Mouse (Mus musculus) G1E-ER4 (cell line): Measurements from ENCODE around the gene Sec22b. TPM values are rescaled to one million over a fixed set of nuclear protein-coding genes. Genes with fewer than 3 reads are reported as not detected.

Source experiments
- GATA1 ChIP-seq: IDR thresholded peaks from one replicate; pipeline ENCODE4 v1.8.0; 2012; ENCODE audit warnings: low read length, inconsistent platforms
- polyA plus RNA-seq: library from polyadenylated mRNA; stranded (reverse); fragments of >175 nt; gene quantifications from 2 replicates; pipeline ENCODE4 v1.2.3, GENCODE M21; 2012

Gene Sec22b
- polyA plus RNA-seq, 1 experiment: 71.9 TPM

DNA sequence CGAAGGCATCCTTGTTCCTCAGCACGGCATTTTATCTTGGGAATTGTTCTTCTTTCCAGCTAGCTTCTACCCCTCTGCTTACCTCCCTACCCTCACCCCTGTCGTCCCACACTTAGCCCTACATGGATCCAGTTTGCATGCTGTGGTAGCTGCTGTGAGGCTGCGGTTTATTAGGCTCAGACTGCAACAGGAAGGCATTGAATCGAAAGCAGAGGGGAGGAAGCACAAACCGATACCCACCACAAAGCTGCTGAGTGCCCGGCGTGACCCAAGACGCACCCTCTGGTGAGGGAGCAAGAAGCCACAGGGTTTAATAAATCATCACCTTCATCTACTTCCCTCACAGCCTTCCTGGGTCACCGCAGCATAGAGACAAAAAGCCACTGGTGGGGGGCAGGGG lies 31.1 kb downstream of the Sec22b start:
- no peak for TF ChIP-seq GATA1

GRCm38 (mm10) chr3:97932771-97933170 lies 31.8 kb downstream of the Sec22b start:
- no peak for TF ChIP-seq GATA1

DNA sequence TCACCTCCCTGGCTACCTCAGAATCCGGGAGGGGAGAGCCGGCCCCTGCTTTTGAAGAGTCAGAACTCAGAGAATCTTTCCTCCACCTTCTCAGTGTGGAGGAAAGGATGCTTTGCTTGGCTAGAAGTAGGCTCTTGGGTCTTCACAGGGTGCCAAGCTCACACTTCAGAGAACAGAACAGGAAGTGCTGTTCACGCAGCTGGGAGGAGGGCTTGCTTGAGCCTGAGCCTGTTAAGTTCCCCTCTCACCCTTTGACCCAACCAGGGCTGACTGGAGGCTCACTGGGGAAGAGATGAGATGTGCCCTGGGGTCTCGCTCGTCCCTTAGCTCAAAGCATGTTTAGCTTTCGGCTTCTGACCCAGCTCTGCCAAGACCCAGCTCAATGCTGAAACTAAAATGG lies 32.3 kb downstream of the Sec22b start:
- TF ChIP-seq GATA1: no peak

GRCm38 (mm10) chr3:97933811-97934210 lies 32.8 kb downstream of the Sec22b start:
- no peak for TF ChIP-seq GATA1

DNA sequence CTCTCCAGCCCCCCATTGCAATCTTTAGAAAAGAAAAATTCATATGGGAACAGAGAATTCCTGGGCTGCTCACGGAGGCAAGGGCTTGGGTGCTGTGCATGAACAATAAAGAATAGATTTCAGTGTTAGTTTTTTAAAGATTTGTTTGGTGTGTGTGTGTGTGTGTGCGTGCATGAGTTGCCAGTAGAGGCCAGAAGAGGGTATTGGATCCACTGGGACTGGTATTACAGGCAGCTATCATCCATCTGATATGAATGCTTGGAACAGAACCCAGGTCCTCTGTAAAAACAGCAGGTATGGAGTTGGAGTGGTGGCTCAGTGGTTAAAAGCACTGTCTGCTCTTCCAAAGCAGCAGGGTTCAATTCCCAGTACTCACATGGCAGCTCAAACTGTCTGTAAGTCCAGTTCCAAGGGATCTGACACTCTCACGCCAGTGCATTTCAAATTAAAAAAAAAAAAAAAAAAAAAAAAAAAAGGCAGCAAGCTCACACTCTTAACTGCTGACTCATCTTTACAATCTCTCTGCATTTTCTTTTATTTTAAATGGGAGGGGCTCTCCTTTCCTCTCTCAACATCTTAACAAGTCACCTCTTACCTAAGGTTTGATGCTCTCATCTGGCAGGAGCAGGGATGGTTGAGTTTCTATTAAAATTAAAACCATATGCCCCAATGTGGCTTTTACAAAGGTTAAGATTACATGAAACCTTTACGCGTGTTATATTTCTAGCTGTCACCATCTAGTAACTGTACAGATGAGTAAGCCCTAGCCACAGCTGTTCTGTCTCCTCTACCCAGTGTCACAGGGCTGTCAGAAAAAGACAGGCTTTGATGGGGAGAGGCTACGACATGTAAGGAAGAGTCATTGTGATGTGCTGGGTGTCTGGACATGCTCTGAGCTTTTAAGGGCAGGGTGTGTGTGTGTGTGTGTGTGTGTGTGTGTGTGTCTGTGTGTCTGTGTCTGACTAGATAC lies 33.6 kb downstream of the Sec22b start:
- no peak for TF ChIP-seq GATA1

DNA sequence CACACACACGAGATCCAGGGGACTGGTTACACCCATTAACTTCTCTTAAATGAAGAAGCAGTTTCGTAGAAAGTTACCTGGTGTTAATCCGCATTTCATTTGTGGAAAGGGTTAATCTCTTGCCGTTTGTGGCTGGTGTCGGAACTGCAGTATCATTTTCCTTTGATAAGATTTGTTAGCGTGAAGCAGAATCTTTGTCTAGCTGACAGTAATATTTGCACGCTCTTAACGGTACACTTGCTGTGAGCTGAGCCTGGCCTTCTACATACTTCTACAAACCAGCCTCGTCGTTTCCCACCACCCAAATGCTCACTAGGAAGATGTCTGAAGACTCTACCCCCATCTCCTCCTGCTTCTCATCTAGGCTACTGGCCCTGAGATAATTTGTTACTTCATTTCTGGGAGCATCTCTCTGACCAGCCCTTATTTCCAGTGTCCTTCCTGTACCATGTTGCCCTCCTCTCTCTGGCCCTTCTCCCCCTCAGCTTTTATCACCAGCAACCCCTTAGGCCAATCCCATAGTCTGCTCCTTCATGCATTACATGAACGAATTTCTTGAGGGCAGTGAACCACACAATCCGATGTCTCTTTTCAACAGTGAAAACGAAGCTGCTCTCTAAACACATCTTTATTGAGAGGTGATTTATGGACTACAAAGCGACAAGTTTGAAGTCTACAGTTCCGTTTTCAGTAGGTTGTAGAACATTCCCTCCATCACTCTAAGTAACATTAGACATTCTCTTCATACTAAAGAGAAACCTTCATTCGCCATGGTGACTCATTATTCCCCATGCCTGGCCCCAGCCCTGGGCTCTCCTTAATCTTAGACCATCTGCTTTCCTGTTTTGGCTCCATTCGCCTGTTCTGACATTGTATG lies 36.3 kb downstream of the Sec22b start:
- TF ChIP-seq GATA1: no peak

- no peak for TF ChIP-seq GATA1
These were observed 36.9 kb downstream of the Sec22b start for GRCm38 (mm10) chr3:97937945-97938266.

- TF ChIP-seq GATA1: no peak
These were observed 38.0 kb downstream of the Sec22b start for GRCm38 (mm10) chr3:97938814-97939526.

DNA sequence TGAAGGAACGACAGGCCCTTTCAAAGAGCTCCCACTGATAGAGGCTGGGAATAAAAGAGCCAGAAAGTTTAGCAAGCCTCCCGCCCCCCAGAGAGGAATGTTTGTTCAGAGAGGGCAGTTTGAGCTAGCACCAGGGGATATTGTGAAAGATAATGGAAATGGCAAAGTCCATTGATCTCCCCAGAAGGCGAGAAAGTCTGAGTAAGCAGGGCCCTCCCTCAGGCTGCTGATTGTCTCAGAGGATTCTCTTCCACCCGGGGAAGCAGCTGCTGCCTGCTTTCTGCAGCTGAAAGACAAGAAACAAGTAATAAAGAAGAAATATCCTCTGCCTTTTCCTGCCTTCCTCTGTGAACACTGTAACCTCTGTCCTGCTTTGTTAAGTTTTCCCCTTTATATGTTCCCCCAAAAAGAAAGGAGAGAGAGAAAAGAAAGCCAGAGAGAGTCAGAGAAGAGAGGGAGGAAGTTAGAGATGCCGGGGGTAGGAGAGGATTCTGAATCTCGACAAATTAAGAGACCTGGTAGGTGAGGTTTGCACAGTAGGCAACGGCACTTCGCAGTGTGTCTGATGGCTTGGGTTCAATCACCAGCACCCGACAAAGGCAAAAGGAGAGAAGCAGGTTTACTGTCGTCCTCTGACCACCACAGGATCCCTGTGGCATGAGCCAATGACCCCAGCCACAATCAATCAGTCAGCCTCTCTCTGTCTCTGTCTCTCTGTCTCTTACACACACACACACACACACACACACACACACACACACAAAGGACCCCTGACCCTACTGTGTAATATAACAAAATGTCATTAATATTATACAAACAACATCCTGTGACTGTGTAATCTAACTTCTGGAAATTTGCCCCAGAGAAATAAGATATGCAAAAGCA lies 38.9 kb downstream of the Sec22b start:
- no peak for TF ChIP-seq GATA1

- TF ChIP-seq GATA1: no peak
These were observed 39.7 kb downstream of the Sec22b start for GRCm38 (mm10) chr3:97940511-97941204.

DNA sequence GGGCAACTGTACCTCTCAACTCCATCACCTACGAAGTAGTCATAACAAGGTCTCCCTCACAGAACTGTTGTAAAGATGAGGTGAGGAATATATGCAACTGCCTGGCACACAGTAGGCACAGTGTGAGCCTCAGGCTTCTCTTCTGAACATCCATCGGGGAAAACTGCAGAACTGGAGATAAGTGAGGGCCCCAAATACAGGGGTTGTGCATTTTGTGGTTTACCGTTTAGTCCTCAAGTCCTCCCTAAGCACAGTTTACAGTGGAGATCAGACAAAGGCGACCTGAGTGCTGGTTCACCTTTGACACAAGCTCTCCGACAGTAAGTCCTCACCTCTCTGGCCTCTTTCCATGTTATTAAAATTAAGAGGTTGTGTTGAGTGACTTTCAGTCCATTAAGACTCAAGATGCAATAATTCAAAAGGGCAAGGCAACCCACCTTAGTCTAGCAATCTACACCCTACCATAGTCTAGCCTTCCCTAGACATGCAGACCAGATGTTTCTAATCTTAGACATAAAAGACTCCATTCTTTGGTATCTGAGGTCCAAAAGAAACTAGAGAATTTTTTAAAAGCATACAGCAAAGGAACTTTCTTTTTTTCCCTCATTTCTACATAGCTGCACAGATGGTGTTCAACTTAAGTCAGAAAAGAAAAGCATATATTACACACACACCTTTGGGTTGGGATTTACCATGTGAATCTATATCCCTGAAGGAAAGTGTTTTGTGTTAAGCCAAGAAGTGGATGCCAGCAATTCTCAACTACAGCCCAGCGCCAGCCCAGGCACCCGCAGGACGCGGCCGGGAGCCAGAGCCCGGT lies 40.7 kb downstream of the Sec22b start:
- TF ChIP-seq GATA1: no peak

DNA sequence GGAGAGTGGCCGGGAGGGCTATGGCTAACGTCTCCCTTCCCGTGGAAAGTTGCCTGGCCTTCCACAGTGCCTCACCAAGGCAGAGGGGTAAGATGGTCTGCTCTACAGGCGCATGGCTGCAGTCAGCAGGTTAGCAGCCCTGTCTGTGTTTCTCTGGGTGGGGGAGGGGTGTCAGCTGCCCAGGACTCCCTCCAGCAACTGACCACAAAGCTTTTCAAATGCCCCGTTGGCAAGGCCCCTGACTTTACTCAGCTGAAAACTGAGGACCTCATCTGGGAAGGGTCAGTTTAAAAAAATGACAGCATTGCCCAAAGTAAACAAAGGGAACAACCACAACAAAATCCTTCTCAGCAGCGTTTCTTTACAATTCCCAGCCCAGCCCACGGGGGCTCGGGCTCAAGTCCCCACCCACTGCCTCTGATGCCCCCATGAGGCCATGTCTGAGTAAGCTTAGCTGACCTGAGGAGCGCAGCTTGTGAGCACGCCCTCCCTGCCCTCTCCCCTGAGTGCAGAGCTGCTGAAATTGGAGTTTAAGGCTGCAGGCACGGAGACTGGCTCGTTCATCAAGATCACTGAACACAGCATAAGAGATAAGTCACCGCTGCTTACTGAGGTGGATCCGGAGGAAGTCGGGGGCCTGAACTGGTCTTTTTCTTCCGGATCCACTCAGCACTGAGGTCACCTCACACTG lies 41.4 kb downstream of the Sec22b start:
- TF ChIP-seq GATA1: no peak

- TF ChIP-seq GATA1: no peak
These were observed 43.5 kb downstream of the Sec22b start for GRCm38 (mm10) chr3:97944462-97944861.

- TF ChIP-seq GATA1: no peak
These were observed 45.4 kb downstream of the Sec22b start for GRCm38 (mm10) chr3:97946439-97946838.
